Mouse (Mus musculus) MEL (cell line): ENCODE data around the gene Dnajc30. TPM values are rescaled to one million over a fixed set of nuclear protein-coding genes. Genes with fewer than 3 reads are reported as not detected.

Experiments used
- DNase-seq: peaks from one replicate; pipeline ENCODE4 v3.0.0; 2011; ENCODE audit warnings: low read depth, low spot score
- H3K27ac ChIP-seq: 2 replicates; pipeline ENCODE4 v1.5.1; 2012; ENCODE audit warnings: low read depth, mild to moderate bottlenecking, control low read depth, low read length, moderate library complexity; ENCODE audit not compliant: control insufficient read depth
- H3K27me3 ChIP-seq, 2 experiments: fragments of 150-350 bp in 1 of 2; sonication (generic) in 1 of 2; 2 replicates each; pipeline ENCODE4 v1.6.1; 2012; ENCODE audit warnings: low read length in 2 of 2, mild to moderate bottlenecking in 2 of 2, improper control_type of control experiment in 1 of 2, moderate library complexity in 1 of 2; ENCODE audit not compliant: insufficient read depth in 2 of 2, control insufficient read depth in 1 of 2
- H3K36me3 ChIP-seq, 2 experiments: 2 replicates each; pipeline ENCODE4 v1.6.1; 2012 to 2014; ENCODE audit warnings: low read length in 2 of 2, improper control_type of control experiment in 1 of 2, inconsistent platforms in 1 of 2, mild to moderate bottlenecking in 1 of 2; ENCODE audit not compliant: insufficient read depth in 2 of 2, control insufficient read depth in 1 of 2
- H3K4me1 ChIP-seq, 2 experiments: fragments of 150-350 bp in 1 of 2; sonication (generic) in 1 of 2; 2 replicates each; pipeline ENCODE4 v1.6.1; 2012; ENCODE audit warnings: low read length in 2 of 2, improper control_type of control experiment in 1 of 2, mild to moderate bottlenecking in 1 of 2; ENCODE audit not compliant: insufficient read depth in 2 of 2, control insufficient read depth in 1 of 2
- H3K4me3 ChIP-seq, 2 experiments: fragments of 150-350 bp in 1 of 2; sonication (generic) in 1 of 2; 2 replicates each; pipeline ENCODE4 v1.5.1; 2012; ENCODE audit warnings: low read depth in 2 of 2, low read length in 2 of 2, mild to moderate bottlenecking in 2 of 2, moderate library complexity in 2 of 2, control low read depth in 1 of 2, improper control_type of control experiment in 1 of 2; ENCODE audit not compliant: control insufficient read depth in 1 of 2, insufficient read depth in 1 of 2
- H3K79me2 ChIP-seq: 2 replicates; pipeline ENCODE4 v1.6.1; 2012; ENCODE audit warnings: mild to moderate bottlenecking, low read length, moderate library complexity; ENCODE audit not compliant: control insufficient read depth, poor library complexity, insufficient read depth
- H3K9ac ChIP-seq: 2 replicates; pipeline ENCODE4 v1.6.1; 2012; ENCODE audit warnings: low read depth, mild to moderate bottlenecking, control low read depth, low read length, moderate library complexity; ENCODE audit not compliant: control insufficient read depth, poor library complexity, severe bottlenecking
- H3K9me3 ChIP-seq: fragments of 150-350 bp; sonication (generic); replicated peaks from 2 replicates; pipeline ENCODE4 v1.6.1; 2012; ENCODE audit warnings: mild to moderate bottlenecking, low read length, improper control_type of control experiment, moderate library complexity; ENCODE audit not compliant: insufficient read depth
- BHLHE40 ChIP-seq: IDR thresholded peaks from 2 replicates; pipeline ENCODE4 v1.6.1; 2012; ENCODE audit warnings: low read depth, mild to moderate bottlenecking, inconsistent platforms, low read length, improper control_type of control experiment, borderline replicate concordance
- CHD1 ChIP-seq: IDR thresholded peaks from 2 replicates; pipeline ENCODE4 v1.6.1; 2012; ENCODE audit warnings: low read depth, mild to moderate bottlenecking, inconsistent platforms, low read length, improper control_type of control experiment
- CTCF ChIP-seq, 3 experiments: IDR thresholded peaks in 2 of 3; conservative IDR thresholded peaks in 1 of 3; 2 replicates each; pipeline ENCODE4 v1.5.1; 2011 to 2012; ENCODE audit warnings: low read length in 3 of 3, low read depth in 2 of 3, mild to moderate bottlenecking in 2 of 3, improper control_type of control experiment in 1 of 3, inconsistent platforms in 1 of 3, mixed read lengths in 1 of 3, moderate library complexity in 1 of 3; ENCODE audit not compliant: control insufficient read depth in 1 of 3, insufficient read depth in 1 of 3, poor library complexity in 1 of 3, severe bottlenecking in 1 of 3
- EP300 ChIP-seq, 2 experiments: IDR thresholded peaks; 2 replicates each; pipeline ENCODE4 v1.6.1; 2011; ENCODE audit warnings: improper control_type of control experiment in 2 of 2, low read length in 2 of 2, low read depth in 1 of 2, mild to moderate bottlenecking in 1 of 2
- MAZ ChIP-seq: IDR thresholded peaks from 2 replicates; pipeline ENCODE4 v1.6.1; 2012; ENCODE audit warnings: low read depth, mild to moderate bottlenecking, inconsistent platforms, low read length, improper control_type of control experiment
- MEF2A ChIP-seq: IDR thresholded peaks from 2 replicates; pipeline ENCODE4 v1.6.1; 2014; ENCODE audit warnings: low read depth, mild to moderate bottlenecking, inconsistent platforms, low read length, improper control_type of control experiment; ENCODE audit not compliant: poor library complexity, insufficient replicate concordance, severe bottlenecking; ENCODE audit errors: extremely low read depth
- MYC ChIP-seq: IDR thresholded peaks from 2 replicates; pipeline ENCODE4 v1.6.1; 2011; ENCODE audit warnings: low read depth, mild to moderate bottlenecking, low read length, improper control_type of control experiment, moderate library complexity
- POLR2A ChIP-seq, 2 experiments: IDR thresholded peaks; 2 replicates each; pipeline ENCODE4 v1.6.1; 2011 to 2012; ENCODE audit warnings: low read length in 2 of 2, mild to moderate bottlenecking in 2 of 2, control low read depth in 1 of 2, improper control_type of control experiment in 1 of 2, low read depth in 1 of 2, moderate library complexity in 1 of 2; ENCODE audit not compliant: control insufficient read depth in 1 of 2, insufficient read depth in 1 of 2, poor library complexity in 1 of 2
- POLR2AphosphoS2 ChIP-seq: IDR thresholded peaks from 2 replicates; pipeline ENCODE4 v1.6.1; 2011; ENCODE audit warnings: low read length, improper control_type of control experiment
- POLR2AphosphoS5 ChIP-seq: IDR thresholded peaks from 2 replicates; pipeline ENCODE4 v1.6.1; 2012; ENCODE audit warnings: low read depth, borderline replicate concordance, mild to moderate bottlenecking, inconsistent platforms, low read length, moderate library complexity, mixed read lengths
- RAD21 ChIP-seq: IDR thresholded peaks from 2 replicates; pipeline ENCODE4 v1.6.1; 2011; ENCODE audit warnings: mild to moderate bottlenecking, low read depth, low read length, improper control_type of control experiment
- RCOR1 ChIP-seq: IDR thresholded peaks from 2 replicates; pipeline ENCODE4 v1.6.1; 2012; ENCODE audit warnings: low read depth, mild to moderate bottlenecking, inconsistent platforms, low read length, improper control_type of control experiment
- SMC3 ChIP-seq: IDR thresholded peaks from 2 replicates; pipeline ENCODE4 v1.6.1; 2011; ENCODE audit warnings: low read depth, low read length, improper control_type of control experiment
- TBP ChIP-seq: IDR thresholded peaks from 2 replicates; pipeline ENCODE4 v1.8.0; 2011; ENCODE audit warnings: low read depth, low read length, improper control_type of control experiment
- TCF12 ChIP-seq: IDR thresholded peaks from 2 replicates; pipeline ENCODE4 v1.6.1; 2014; ENCODE audit warnings: low read depth, mild to moderate bottlenecking, inconsistent platforms, low read length, improper control_type of control experiment, moderate library complexity
- UBTF ChIP-seq: IDR thresholded peaks from 2 replicates; pipeline ENCODE4 v1.6.1; 2012; ENCODE audit warnings: low read depth, mild to moderate bottlenecking, inconsistent platforms, low read length, improper control_type of control experiment, moderate library complexity, borderline replicate concordance; ENCODE audit not compliant: insufficient read depth
- USF1 ChIP-seq: IDR thresholded peaks from 2 replicates; pipeline ENCODE4 v1.6.1; 2014; ENCODE audit warnings: low read depth, mild to moderate bottlenecking, inconsistent platforms, low read length, improper control_type of control experiment, moderate library complexity
- ZC3H11A ChIP-seq: IDR thresholded peaks from 2 replicates; pipeline ENCODE4 v1.6.1; 2012; ENCODE audit warnings: low read depth, mild to moderate bottlenecking, inconsistent platforms, low read length, improper control_type of control experiment
- ZKSCAN1 ChIP-seq: IDR thresholded peaks from 2 replicates; pipeline ENCODE4 v1.6.1; 2012; ENCODE audit warnings: low read depth, mild to moderate bottlenecking, inconsistent platforms, low read length, improper control_type of control experiment, moderate library complexity
- ZMIZ1 ChIP-seq: IDR thresholded peaks from 2 replicates; pipeline ENCODE4 v1.6.1; 2012; ENCODE audit warnings: low read depth, mild to moderate bottlenecking, inconsistent platforms, low read length, improper control_type of control experiment, moderate library complexity
- polyA plus RNA-seq, 2 experiments: library from polyadenylated mRNA; stranded (reverse) in 1 of 2; unstranded in 1 of 2; fragments of >175 nt in 1 of 2; fragments of >200 nt in 1 of 2; gene quantifications; 2 replicates each; pipeline versions ENCODE4 v1.2.1 to v1.2.4; 2012; ENCODE audit warnings: low replicate concordance in 2 of 2, low read depth in 1 of 2; ENCODE audit not compliant: insufficient read length in 2 of 2, insufficient read depth in 1 of 2, missing spikeins in 1 of 2
- total RNA-seq: library from RNA; depleted of rRNA; stranded (reverse); fragments of 300-350 nt; gene quantifications from 2 replicates; pipeline ENCODE4 v1.2.3, GENCODE M21; 2012

The Dnajc30 gene
- total and polyA plus RNA-seq, 3 experiments, result 7.4 to 15.6 TPM; not detected in 1

GRCm38 (mm10) chr5:135040777-135041176 is 23.2 kb upstream of the Dnajc30 start:
- Histone ChIP-seq H3K9ac (no peak overlapping the region), H3K4me3 (no peak overlapping the region), H3K36me3 (no peaks in the 10 kb centered on the region), H3K27me3 (no peaks in the 10 kb centered on the region), H3K27ac (no peak overlapping the region), H3K4me1 (no peaks in the 10 kb centered on the region), H3K9me3 (no peaks in the 10 kb centered on the region), H3K79me2 (no peaks in the 10 kb centered on the region)
- TF ChIP-seq SMC3 (no peak), TBP (no peak), ZMIZ1 (no peak)
- DNase-seq, result no peak

- H3K79me2 ChIP-seq, result no peaks in the 10 kb centered on the region
- H3K27ac ChIP-seq, result no peak overlapping the region
- no peak for TF ChIP-seq CHD1
- no peak for TF ChIP-seq TBP
- TF ChIP-seq POLR2AphosphoS2, result no peak
- TF ChIP-seq UBTF, result no peak
- no peak for TF ChIP-seq MYC
- TF ChIP-seq TCF12, result no peak
- TF ChIP-seq POLR2A (IDR thresholded peaks at IDR 0.05; ENCODE audit: control insufficient read depth in 1 of 2, insufficient read depth in 1 of 2, low read depth in 1 of 2, low read length in 2 of 2, poor library complexity in 1 of 2), result no peak
- TF ChIP-seq MAZ, result no peak
- no peak for DNase-seq
- no peaks in the 10 kb centered on the region for H3K36me3 ChIP-seq
- H3K9ac ChIP-seq, result no peak overlapping the region
- no peaks in the 10 kb centered on the region for H3K9me3 ChIP-seq
- H3K27me3 ChIP-seq, result no peaks in the 10 kb centered on the region
- H3K4me3 ChIP-seq, result no peak overlapping the region
- no peaks in the 10 kb centered on the region for H3K4me1 ChIP-seq
Measured at GRCm38 (mm10) chr5:135042105-135042788, 21.8 kb upstream of the Dnajc30 start.

- DNase-seq, result no peak
- Histone ChIP-seq H3K79me2 (no peaks in the 10 kb centered on the region), H3K4me3 (no peak overlapping the region), H3K4me1 (no peaks in the 10 kb centered on the region), H3K9ac (no peak overlapping the region), H3K9me3 (no peaks in the 10 kb centered on the region), H3K27ac (no peak overlapping the region), H3K36me3 (no peaks in the 10 kb centered on the region), H3K27me3 (no peaks in the 10 kb centered on the region)
- TF ChIP-seq POLR2AphosphoS5 (no peak), RCOR1 (no peak), CTCF (IDR thresholded peaks at IDR 0.05 in 2 of 3, conservative IDR thresholded peaks at IDR 0.05 in 1 of 3; ENCODE audit: control insufficient read depth in 1 of 3, insufficient read depth in 1 of 3, low read depth in 2 of 3, low read length in 3 of 3, poor library complexity in 1 of 3, severe bottlenecking in 1 of 3) (no peak), RAD21 (no peak), USF1 (no peak), ZC3H11A (no peak), TCF12 (no peak), MEF2A (no peak), TBP (no peak), EP300 (IDR thresholded peaks at IDR 0.05; ENCODE audit: low read depth in 1 of 2, low read length in 2 of 2) (no peak), ZMIZ1 (no peak), ZKSCAN1 (no peak), POLR2AphosphoS2 (no peak), POLR2A (IDR thresholded peaks at IDR 0.05; ENCODE audit: control insufficient read depth in 1 of 2, insufficient read depth in 1 of 2, low read depth in 1 of 2, low read length in 2 of 2, poor library complexity in 1 of 2) (no peak), BHLHE40 (no peak), CHD1 (no peak)
Measured at GRCm38 (mm10) chr5:135044575-135044974, 19.4 kb upstream of the Dnajc30 start.
